Mouse (Mus musculus): ENCODE measurements at regions not wholly inside any gene's neighbourhood (a gene's known extent, or its start where the extent isn't known, plus 50 kb on each side); places are given as distances from the start of the nearest gene placed in this dataset.
"Not testable (repeated sequence)": the region's sequence is repeated elsewhere in the genome, so short reads cannot be mapped to it uniquely, and the experiment has no call there.

DNA sequence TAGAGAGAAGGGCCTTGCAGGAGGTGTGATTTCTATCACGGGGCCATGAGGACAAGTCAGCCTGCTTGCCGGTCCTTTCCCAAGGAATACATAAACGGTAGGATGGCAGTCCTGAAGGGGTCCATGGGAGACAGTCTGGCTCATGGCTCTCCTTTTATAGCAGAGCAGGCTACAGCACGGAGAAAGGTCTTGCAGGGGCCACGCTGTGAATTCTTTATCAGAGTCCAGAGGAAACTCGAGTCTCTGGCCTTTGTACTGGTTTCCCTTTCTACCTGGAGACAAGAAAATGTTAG lies 1984.0 kb downstream of the 4930444P10Rik start:
- no peak for ATAC-seq

DNA sequence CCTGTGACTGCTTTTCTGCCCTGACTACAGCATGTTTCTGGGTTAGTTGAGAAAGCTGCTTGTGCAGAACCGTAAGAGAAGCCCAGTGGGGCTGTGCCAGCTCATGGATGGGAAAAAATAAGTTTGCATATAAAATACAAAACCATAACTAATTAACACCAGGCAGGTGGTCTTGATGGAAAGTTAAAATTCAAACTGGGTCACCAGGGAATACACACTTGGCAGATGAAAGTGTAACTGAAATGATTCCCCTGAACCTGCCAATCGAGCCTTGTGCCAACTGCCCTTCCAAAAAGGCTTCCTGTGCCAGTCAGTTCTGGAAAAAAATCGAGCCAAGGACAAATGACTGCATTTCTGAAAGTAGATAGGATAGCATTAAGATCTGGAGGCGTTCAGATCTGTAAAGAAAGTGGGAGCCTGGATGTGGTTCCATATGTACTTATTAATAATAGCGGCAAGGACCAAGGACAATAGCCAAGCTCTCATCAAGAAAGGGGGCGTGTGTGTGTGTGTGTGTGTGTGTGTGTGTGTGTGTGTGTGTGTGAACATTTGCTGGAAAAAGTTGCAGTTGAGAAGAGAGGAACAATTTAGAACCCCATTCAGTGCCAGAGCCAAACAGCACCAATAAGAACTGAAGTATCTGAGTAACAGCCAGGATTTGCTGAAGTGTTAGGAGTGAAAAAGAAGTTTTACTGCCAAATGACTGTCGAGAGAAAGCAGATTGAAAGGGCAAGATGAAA lies 1984.5 kb downstream of the 4930444P10Rik start:
- no peak for ATAC-seq

DNA sequence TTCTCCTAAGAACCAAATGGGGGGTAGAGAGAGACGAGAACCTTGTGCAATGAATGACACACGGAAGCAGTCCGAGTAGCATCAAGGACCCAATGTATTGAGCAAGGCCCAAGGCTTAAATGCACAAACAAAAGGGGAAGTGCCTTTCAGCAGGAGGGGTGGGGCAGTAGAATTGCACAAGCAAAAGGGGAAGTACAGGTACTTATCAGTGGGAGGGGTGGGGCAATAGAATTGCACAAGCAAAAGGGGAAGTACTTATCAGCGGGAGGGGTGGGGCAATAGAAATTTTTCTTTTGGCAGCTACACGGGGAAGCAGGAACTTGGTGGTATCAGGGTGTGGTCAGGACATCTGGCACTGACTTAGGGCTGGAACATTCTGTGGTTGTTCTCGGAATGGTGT lies 1987.6 kb downstream of the 4930444P10Rik start:
- ATAC-seq, result not testable (repeated sequence)

GRCm38 (mm10) chr1:14104529-14104928 lies 1988.6 kb downstream of the 4930444P10Rik start:
- ATAC-seq, result no peak

GRCm38 (mm10) chr1:14099031-14099430 lies 1994.1 kb downstream of the 4930444P10Rik start:
- ATAC-seq, result no peak

- ATAC-seq, result no peak
These were observed 1995.4 kb downstream of the 4930444P10Rik start for GRCm38 (mm10) chr1:14097567-14098228.

- no peak for ATAC-seq
These were observed 2028.3 kb downstream of the 4930444P10Rik start for GRCm38 (mm10) chr1:14064856-14065255.

DNA sequence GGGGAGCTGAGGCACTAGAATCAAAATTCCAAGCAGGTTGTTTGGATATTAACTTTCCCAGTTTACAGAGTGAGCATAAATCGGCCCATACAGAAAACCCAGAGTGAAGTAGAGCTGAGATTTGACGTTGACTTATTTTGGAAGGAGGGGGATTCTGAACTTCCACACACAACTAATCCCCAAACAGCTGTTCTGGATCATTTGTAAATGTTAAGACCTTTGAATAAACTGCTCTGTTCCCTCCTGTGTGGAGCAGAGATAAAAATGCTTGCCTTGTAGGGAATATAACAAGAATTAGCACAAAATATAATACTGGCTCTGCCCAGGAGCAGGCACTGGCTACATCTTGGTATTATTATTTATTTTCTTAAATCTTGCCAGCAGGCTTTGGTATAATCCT lies 2057.0 kb downstream of the 4930444P10Rik start:
- ATAC-seq, result no peak

DNA sequence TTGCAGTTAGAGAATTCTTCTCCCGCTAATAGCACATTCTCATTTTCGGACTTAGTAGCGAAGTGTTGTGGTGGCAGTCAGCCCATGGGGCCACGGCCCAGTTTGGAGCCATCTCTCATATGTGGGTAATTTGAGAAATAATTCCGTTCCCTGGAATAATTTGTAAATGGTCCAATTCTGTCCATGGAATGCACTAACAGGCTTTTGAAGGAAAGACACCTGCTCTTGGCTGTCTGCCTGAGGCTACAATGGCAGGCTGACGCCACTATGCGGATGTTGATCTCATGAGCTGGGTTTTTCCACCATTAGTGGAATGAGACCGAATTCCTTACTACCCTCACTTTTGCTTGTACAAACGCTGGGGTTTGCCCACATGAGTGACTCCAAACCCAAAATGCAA lies 2081.6 kb downstream of the 4930444P10Rik start:
- no peak for ATAC-seq

DNA sequence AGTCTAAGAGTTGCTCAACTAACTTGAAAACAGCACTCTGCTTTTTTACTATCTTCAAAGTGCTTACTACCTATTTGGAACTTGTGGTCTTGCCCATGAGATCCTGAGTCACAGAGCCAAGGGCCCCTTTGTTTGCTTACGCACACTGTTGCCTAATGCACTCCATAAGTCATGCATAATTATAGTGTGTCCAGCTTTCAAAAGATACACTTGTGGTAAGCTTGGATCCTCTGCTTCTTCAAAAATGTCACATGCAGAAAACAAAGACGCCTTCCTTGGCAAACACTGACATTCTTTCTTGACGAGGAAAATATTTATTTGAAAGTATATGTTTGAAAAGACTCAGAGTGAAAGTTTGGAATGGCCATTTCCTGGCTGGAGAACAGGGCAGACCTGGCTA lies 2082.3 kb downstream of the 4930444P10Rik start:
- ATAC-seq, result no peak

- no peak for ATAC-seq
These were observed 2090.6 kb downstream of the 4930444P10Rik start for GRCm38 (mm10) chr1:14002550-14002949.

DNA sequence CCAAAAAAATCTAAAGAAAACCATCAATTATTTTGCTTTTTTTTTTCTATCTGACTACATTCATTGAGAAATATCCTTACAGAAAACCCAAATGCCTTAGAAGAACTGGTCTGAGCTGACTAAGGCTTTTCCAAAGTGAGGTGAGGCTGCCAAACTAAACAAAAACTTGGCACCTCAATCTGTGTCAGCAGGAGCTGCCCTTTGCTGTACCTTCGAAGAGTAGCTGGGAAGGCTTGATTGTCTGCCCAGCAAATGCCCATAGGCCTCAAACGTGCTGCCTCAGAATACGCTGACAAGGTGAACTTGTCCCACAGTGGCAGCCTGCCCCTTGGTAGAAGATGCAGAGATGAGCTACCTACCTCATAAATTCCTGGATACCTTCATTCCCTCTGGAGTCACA lies 2091.7 kb downstream of the 4930444P10Rik start:
- no peak for ATAC-seq

DNA sequence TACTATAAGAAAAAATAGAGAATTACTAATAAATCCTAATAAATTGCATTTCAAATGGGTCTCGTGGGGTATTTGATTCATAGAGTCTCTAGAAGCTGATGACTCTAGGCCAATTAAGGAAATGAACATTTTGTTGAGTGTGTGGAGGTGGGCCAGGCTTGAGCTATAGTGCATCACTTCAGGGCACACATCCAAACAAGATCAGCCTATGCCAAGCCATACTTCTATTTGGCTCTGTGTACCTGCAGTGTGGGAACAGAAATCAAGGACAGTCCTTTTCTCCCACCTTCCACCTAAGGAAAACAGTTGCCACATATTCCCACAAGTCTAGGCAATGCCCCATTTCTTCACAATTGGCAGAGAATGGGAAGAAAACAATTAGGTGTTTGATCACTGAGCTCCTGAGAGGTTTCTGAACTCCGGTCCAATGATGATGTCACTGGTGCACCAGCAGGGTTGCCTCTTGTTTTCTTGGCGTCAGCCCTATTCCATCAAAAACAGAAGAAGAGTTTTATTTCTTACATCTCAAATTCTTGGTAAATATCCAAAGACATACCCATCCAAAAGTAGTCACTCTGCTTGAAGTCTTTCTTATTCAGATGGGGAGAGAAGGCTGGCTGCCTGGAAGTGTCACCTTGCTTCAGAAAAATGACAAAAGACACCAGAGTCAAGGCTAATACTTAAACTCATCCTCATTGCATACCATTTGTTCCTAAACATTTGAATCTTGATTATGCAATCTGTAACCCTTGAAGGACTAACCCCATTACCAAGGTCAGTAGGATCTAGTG lies 2092.3 kb downstream of the 4930444P10Rik start:
- no peak for ATAC-seq

- no peak for ATAC-seq
These were observed 2094.9 kb downstream of the 4930444P10Rik start for GRCm38 (mm10) chr1:13998178-13998708.

- no peak for ATAC-seq
These were observed 2099.2 kb downstream of the 4930444P10Rik start for GRCm38 (mm10) chr1:13993825-13994509.

DNA sequence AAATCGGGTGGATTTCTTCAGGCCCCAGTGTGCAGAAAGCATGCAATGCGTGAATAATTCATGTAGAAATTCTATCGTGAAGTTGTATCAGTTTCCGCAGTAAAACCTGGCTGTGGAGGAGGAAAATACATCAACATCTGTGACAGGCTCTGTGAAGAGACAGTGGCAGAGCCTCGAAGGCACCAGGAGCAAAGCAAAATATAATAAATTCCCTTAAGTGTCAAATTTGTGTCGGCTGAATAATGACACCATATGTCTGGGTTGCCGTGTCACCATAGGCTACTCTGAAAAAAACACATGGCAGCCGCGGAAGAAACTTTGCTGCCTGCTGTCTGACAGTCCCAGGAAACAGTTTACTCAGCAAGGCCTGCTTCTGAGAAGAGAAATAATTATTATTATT lies 2100.1 kb downstream of the 4930444P10Rik start:
- no peak for ATAC-seq

GRCm38 (mm10) chr1:13989360-13989759 lies 2103.8 kb downstream of the 4930444P10Rik start:
- ATAC-seq, result no peak

DNA sequence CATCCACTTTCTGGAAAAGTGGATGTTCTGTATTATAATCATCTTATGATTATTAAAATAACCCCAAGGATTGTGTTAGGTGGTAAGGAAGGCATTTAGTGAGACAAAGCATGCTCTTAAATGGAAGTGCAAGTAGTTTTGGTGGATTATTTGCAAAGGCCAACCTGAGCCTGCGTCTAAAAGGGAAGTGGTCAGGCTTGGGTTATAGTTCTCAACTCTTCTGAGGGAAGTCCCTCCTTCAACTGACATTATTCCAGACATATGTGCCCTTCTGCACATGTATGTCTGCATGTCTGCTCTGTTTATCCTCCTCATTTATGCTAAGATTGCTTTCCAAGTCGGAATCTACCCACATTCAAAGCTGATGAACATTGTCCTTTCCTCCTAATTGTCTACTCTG lies 2108.3 kb downstream of the 4930444P10Rik start:
- ATAC-seq, result no peak

- no peak for ATAC-seq
These were observed 2112.9 kb downstream of the 4930444P10Rik start for GRCm38 (mm10) chr1:13980273-13980672.

DNA sequence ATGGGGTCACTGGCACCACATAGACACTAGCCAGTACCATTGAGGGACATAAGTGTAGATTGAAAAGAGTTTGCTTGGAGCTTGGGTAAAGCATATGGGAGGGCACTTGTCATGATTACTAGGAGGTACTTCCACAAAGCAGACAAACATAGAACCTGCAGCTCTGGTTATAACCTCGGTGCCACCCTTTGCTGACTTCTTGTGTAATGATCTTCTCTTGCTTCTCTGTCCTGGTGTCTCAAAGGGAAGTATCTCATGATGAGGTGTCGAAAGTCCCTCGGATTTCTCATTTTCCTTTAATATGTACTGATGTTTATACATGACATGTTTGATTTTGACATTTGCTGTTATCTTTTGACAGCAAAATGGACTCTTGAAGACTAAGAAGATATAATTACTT lies 2114.5 kb downstream of the 4930444P10Rik start:
- no peak for ATAC-seq

GRCm38 (mm10) chr1:13977207-13977606 lies 2115.9 kb downstream of the 4930444P10Rik start:
- ATAC-seq, result no peak

DNA sequence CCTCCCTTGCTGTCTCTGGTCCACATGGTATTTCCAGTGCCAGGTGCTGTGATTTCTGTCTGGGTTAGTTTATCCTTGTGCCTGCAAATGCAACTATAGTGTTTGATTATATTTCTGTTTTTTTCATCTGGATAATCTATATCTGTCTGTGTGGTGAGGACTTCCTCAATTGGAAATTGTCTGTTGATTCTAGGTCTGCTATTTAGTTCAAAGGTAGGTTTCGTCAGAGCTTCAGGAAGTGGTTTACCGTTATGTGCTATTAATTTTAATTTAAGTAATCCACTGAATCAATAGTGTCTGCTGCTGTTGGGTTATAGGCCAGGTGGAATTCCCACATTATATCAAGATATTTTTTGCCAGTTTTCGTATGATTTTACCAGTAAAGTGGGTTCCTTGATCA lies 2143.9 kb downstream of the 4930444P10Rik start:
- no peak for ATAC-seq

GRCm38 (mm10) chr1:13941351-13941750 lies 2151.8 kb downstream of the 4930444P10Rik start:
- no peak for ATAC-seq

Measured in activated CD4-positive, CD25-positive, alpha-beta regulatory T cell, adult 4 months (primary cell).